Mouse (Mus musculus): ENCODE results near the gene Prss45. TPM values are rescaled to one million over a fixed set of nuclear protein-coding genes. Genes with fewer than 3 reads are reported as not detected.

Gene Prss45
- polyA plus RNA-seq, 1 experiment from 2014 or later, result not detected

- ATAC-seq (ENCODE audit: low FRiP score, low TSS enrichment), result no peak
- Histone ChIP-seq H3K4me1 (replicated peaks; ENCODE audit: control insufficient read depth, insufficient read depth) (peaks cover 5% of the 10 kb centered on the region; the same call in 1 of the 2 replicates), H3K27ac (replicated peaks) (peak overlapping the region; percentile 88), H3K4me2 (replicated peaks; ENCODE audit: low read depth) (peak overlapping the region; percentile 5; the same call in 1 of the 2 replicates), H3K27me3 (ENCODE audit: control insufficient read depth, insufficient read depth, low read length) (no peaks in the 10 kb centered on the region), H3K9me3 (ENCODE audit: control insufficient read depth, low read length) (no peaks in the 10 kb centered on the region), H3K9ac (ENCODE audit: low read length) (no peak overlapping the region), H3K4me3 (ENCODE audit: low read depth, low read length) (no peak overlapping the region), H3K36me3 (ENCODE audit: control insufficient read depth, insufficient read depth, low read length) (no peaks in the 10 kb centered on the region; the same call in 1 of the 2 replicates)
- WGBS, result 60% methylated on average over 7 of the region's 7 CpGs
- TF ChIP-seq CTCF (IDR thresholded peaks at IDR 0.05; ENCODE audit: low read depth) (no peak), EP300 (optimal IDR thresholded peaks at IDR 0.05) (no peak)
- DNase-seq (ENCODE audit: low spot score), result no peak
Observed at GRCm38 (mm10) chr9:110881953-110882352, 47.6 kb downstream of the Prss45 start.

- no peak overlapping the region for H3K4me2 ChIP-seq (replicated peaks; ENCODE audit: low read depth)
- H3K9me3 ChIP-seq (ENCODE audit: control insufficient read depth, low read length), result no peaks in the 10 kb centered on the region
- no peak overlapping the region for H3K27ac ChIP-seq (replicated peaks)
- ATAC-seq (ENCODE audit: low FRiP score, low TSS enrichment) (no peak), DNase-seq (ENCODE audit: low spot score) (no peak)
- no peak overlapping the region for H3K9ac ChIP-seq (ENCODE audit: low read length)
- 68% methylated on average over 9 of the region's 9 CpGs for WGBS
- H3K4me1 ChIP-seq (replicated peaks; ENCODE audit: control insufficient read depth, insufficient read depth), result no peaks in the 10 kb centered on the region
- TF ChIP-seq EP300 (optimal IDR thresholded peaks at IDR 0.05) (no peak), CTCF (IDR thresholded peaks at IDR 0.05; ENCODE audit: low read depth) (no peak)
- peaks cover 2% of the 10 kb centered on the region; the same call in 1 of the 2 replicates for H3K36me3 ChIP-seq (ENCODE audit: control insufficient read depth, insufficient read depth, low read length)
- H3K4me3 ChIP-seq (ENCODE audit: low read depth, low read length), result no peak overlapping the region
- no peaks in the 10 kb centered on the region for H3K27me3 ChIP-seq (ENCODE audit: control insufficient read depth, insufficient read depth, low read length)
Observed at GRCm38 (mm10) chr9:110887388-110888303, 53.3 kb downstream of the Prss45 start.

DNA sequence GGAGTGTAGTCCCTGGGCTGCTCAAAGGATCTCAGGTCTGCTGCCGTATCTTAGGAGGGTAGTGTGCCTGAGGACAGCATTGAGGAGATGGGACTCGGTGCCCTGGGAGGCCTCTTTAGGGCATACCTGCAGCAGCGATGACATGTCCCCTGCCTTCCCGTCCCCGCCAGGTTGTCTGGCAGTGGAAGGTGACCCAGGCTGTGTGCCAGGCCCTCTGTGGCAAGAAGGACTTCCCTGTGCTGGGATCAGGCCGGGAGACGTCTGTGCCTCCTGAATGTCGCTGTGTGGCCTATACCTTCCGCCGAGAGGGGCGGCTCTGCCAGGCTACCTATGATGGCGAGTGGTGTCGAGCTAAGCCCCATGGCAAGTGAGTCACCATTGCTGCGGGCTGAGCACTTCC, 54.5 kb downstream of the Prss45 start:
- H3K9me3 ChIP-seq (ENCODE audit: control insufficient read depth, low read length), result no peaks in the 10 kb centered on the region
- DNase-seq (ENCODE audit: low spot score), result no peak
- H3K36me3 ChIP-seq (ENCODE audit: control insufficient read depth, insufficient read depth, low read length), result peaks cover 2% of the 10 kb centered on the region; the same call in 1 of the 2 replicates
- no peak overlapping the region for H3K4me3 ChIP-seq (ENCODE audit: low read depth, low read length)
- no peaks in the 10 kb centered on the region for H3K4me1 ChIP-seq (replicated peaks; ENCODE audit: control insufficient read depth, insufficient read depth)
- H3K27me3 ChIP-seq (ENCODE audit: control insufficient read depth, insufficient read depth, low read length), result no peaks in the 10 kb centered on the region
- TF ChIP-seq CTCF (IDR thresholded peaks at IDR 0.05; ENCODE audit: low read depth) (no peak), EP300 (optimal IDR thresholded peaks at IDR 0.05) (no peak)
- no peak overlapping the region for H3K27ac ChIP-seq (replicated peaks)
- 91% methylated on average over 14 of the region's 14 CpGs for WGBS
- no peak overlapping the region for H3K4me2 ChIP-seq (replicated peaks; ENCODE audit: low read depth)
- H3K9ac ChIP-seq (ENCODE audit: low read length), result no peak overlapping the region
- no peak for ATAC-seq (ENCODE audit: low FRiP score, low TSS enrichment)

DNA sequence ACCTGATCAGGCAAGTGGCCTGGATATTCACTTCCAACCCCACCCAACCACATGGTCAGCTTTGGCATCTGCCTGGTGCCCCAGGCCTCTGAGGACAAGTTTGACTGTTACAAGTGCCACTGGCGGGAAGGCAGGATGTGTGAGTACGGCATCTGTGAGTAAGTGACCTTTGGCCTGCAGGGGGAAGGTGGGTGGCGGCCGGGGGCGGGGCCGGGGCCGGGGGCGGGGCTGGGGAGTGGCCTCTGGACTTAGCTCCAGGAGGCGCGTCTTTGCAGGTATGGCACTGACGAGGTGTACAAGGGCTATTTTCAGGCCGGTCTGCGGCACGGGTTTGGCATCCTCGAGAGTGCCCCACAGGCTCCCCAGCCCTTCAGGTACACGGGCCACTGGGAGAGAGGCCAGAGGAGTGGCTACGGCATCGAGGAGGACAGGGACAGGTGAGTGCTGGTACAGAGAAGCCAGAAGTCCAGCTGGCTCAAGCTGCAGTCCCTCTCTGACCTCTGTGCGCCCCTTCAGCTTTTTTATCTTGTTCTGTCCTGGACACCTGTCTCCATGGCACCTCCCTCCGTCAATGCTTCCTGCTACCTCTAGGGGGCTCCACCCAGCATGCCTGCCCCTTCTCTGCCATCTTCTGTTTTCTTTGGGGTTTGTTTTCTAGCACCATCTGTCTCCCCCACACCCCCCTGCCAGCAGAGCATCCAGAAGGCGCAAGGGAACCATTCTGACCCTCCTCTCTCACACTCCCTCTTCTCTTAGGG, 55.8 kb downstream of the Prss45 start:
- peak; percentile 86 for DNase-seq (ENCODE audit: low spot score)
- ATAC-seq (ENCODE audit: low FRiP score, low TSS enrichment), result peak; percentile 73
- Histone ChIP-seq H3K9ac (ENCODE audit: low read length) (no peak overlapping the region), H3K4me2 (replicated peaks; ENCODE audit: low read depth) (no peak overlapping the region), H3K9me3 (ENCODE audit: control insufficient read depth, low read length) (no peaks in the 10 kb centered on the region), H3K4me1 (replicated peaks; ENCODE audit: control insufficient read depth, insufficient read depth) (no peaks in the 10 kb centered on the region), H3K4me3 (ENCODE audit: low read depth, low read length) (no peak overlapping the region), H3K27me3 (ENCODE audit: control insufficient read depth, insufficient read depth, low read length) (no peaks in the 10 kb centered on the region), H3K36me3 (ENCODE audit: control insufficient read depth, insufficient read depth, low read length) (0 out of 2 replicates have a peak, but pooled peaks cover 2% of the 10 kb centered on the region), H3K27ac (replicated peaks) (no peak overlapping the region)
- TF ChIP-seq CTCF (IDR thresholded peaks at IDR 0.05; ENCODE audit: low read depth) (peak; percentile 55), EP300 (optimal IDR thresholded peaks at IDR 0.05) (no peak)
- 26% methylated on average over 19 of the region's 21 CpGs for WGBS

Other genes with a start within 250 kb of the Prss45 start
- 14.5 and 15.9 TPM in 2 replicates for gene Nradd, start 210.1 kb upstream of the Prss45 start, polyA plus RNA-seq (2015; fragmentation: Nextera tagmentation; extraction: Ambion mirVana)
- 5.7 and 6.2 TPM in 2 replicates for gene Nbeal2, start 180.4 kb upstream of the Prss45 start, polyA plus RNA-seq (2015; fragmentation: Nextera tagmentation; extraction: Ambion mirVana)
- 139 and 144 TPM in 2 replicates for gene Ccdc12, start 178.1 kb upstream of the Prss45 start, polyA plus RNA-seq (2015; fragmentation: Nextera tagmentation; extraction: Ambion mirVana)
- 0.11 and 0.27 TPM in 2 replicates for gene Myl3, start 92.7 kb upstream of the Prss45 start, polyA plus RNA-seq (2015; fragmentation: Nextera tagmentation; extraction: Ambion mirVana)
- gene Pth1r, start 87.4 kb upstream of the Prss45 start, polyA plus RNA-seq (2015; fragmentation: Nextera tagmentation; extraction: Ambion mirVana), result 10.5 and 10.6 TPM in 2 replicates
- gene Prss42, start 36.4 kb upstream of the Prss45 start, polyA plus RNA-seq (2015; fragmentation: Nextera tagmentation; extraction: Ambion mirVana), result not detected in 2 replicates
- not detected in 2 replicates for gene Prss44, start 20.6 kb upstream of the Prss45 start, polyA plus RNA-seq (2015; fragmentation: Nextera tagmentation; extraction: Ambion mirVana)
- gene Prss43, start 7.9 kb upstream of the Prss45 start, polyA plus RNA-seq (2015; fragmentation: Nextera tagmentation; extraction: Ambion mirVana), result 0.04 TPM in 1 of 2 replicates, not detected in the other
- gene Prss46, start 9.9 kb downstream of the Prss45 start, polyA plus RNA-seq (2015; fragmentation: Nextera tagmentation; extraction: Ambion mirVana), result not detected in 2 replicates
- gene Prss50, start 23.4 kb downstream of the Prss45 start, polyA plus RNA-seq (2015; fragmentation: Nextera tagmentation; extraction: Ambion mirVana), result 0.10 and 0.18 TPM in 2 replicates
- 5.5 and 6.1 TPM in 2 replicates for gene Als2cl, start 45.3 kb downstream of the Prss45 start, polyA plus RNA-seq (2015; fragmentation: Nextera tagmentation; extraction: Ambion mirVana)
- gene Tmie, start 45.5 kb downstream of the Prss45 start, polyA plus RNA-seq (2015; fragmentation: Nextera tagmentation; extraction: Ambion mirVana), result 1.5 and 1.6 TPM in 2 replicates
- gene Fam240a, start 82.3 kb downstream of the Prss45 start, polyA plus RNA-seq (2015; fragmentation: Nextera tagmentation; extraction: Ambion mirVana), result not detected in 2 replicates
- gene Tdgf1, start 111.6 kb downstream of the Prss45 start, polyA plus RNA-seq (2015; fragmentation: Nextera tagmentation; extraction: Ambion mirVana), result 0.07 TPM in 1 of 2 replicates, not detected in the other
- gene Lrrc2, start 117.0 kb downstream of the Prss45 start, polyA plus RNA-seq (2015; fragmentation: Nextera tagmentation; extraction: Ambion mirVana), result 0.07 and 0.08 TPM in 2 replicates
- 0.11 TPM in 1 of 2 replicates, not detected in the other for gene Rtp3, start 156.0 kb downstream of the Prss45 start, polyA plus RNA-seq (2015; fragmentation: Nextera tagmentation; extraction: Ambion mirVana)
- 76.3 and 95.6 TPM in 2 replicates for gene Ltf, start 184.7 kb downstream of the Prss45 start, polyA plus RNA-seq (2015; fragmentation: Nextera tagmentation; extraction: Ambion mirVana)
- 1.8 and 2.0 TPM in 2 replicates for gene Ccrl2, start 222.9 kb downstream of the Prss45 start, polyA plus RNA-seq (2015; fragmentation: Nextera tagmentation; extraction: Ambion mirVana)

All from stomach, postnatal 0 days (tissue).